Mouse (Mus musculus) B cell, adult 67 days (primary cell): ENCODE measurements around the gene Gramd1a. TPM values are rescaled to one million over a fixed set of nuclear protein-coding genes. Genes with fewer than 3 reads are reported as not detected.

Experiments
- total RNA-seq, 2 experiments: library from RNA; stranded (reverse); gene quantifications; 4 replicates each; pipeline ENCODE4 v1.2.4; 2023

Gene Gramd1a
- 100 to 1,000 TPM; 247 to 277 TPM for total RNA-seq

GRCm38 (mm10) chr7:31155296-31156033 lies at the start of gene Gramd1a:
Gene Gramd1a, minus strand, starts transcription at chr7:31155896.

GRCm38 (mm10) chr7:31126851-31127724 lies 28.6 kb downstream of the Gramd1a start, which contains the start of gene Scn1b:
Gene Scn1b, minus strand, starts transcription at chr7:31127003.

GRCm38 (mm10) chr7:31115182-31115581 lies 40.5 kb downstream of the Gramd1a start, which contains the start of gene Hpn:
Gene Hpn, minus strand, starts transcription at chr7:31115290.

Other genes with a start within 250 kb of the Gramd1a start
- not detected for gene Mag, start 241.0 kb downstream of the Gramd1a start, total RNA-seq
- gene Hamp2, start 231.2 kb downstream of the Gramd1a start, total RNA-seq = not detected
- not detected for gene Hamp, start 211.9 kb downstream of the Gramd1a start, total RNA-seq
- gene Usf2, start 199.1 kb downstream of the Gramd1a start, total RNA-seq = 100 to 1,000 TPM; 145 to 165 TPM
- 1 to 10 TPM; 1.1 to 1.2 TPM for gene Lsr, start 182.4 kb downstream of the Gramd1a start, total RNA-seq
- gene Fam187b, start 182.1 kb downstream of the Gramd1a start, total RNA-seq = not detected
- gene Fxyd5, start 113.4 kb downstream of the Gramd1a start, total RNA-seq = 100 to 1,000 TPM; 134 to 151 TPM
- not detected for gene Fxyd7, start 104.4 kb downstream of the Gramd1a start, total RNA-seq
- not detected for gene Fxyd1, start 98.7 kb downstream of the Gramd1a start, total RNA-seq
- gene Lgi4, start 96.6 kb downstream of the Gramd1a start, total RNA-seq = not detected
- not detected for gene Fxyd3, start 79.2 kb downstream of the Gramd1a start, total RNA-seq
- gene Hpn, start 40.6 kb downstream of the Gramd1a start, total RNA-seq = not detected
- under 1 TPM; 0.35 to 0.92 TPM for gene Scn1b, start 28.9 kb downstream of the Gramd1a start, total RNA-seq
- not detected for gene Scgb2b2, start 134.6 kb upstream of the Gramd1a start, total RNA-seq
- not detected for gene Scgb1b2, start 135.9 kb upstream of the Gramd1a start, total RNA-seq
- gene Scgb2b3, start 206.2 kb upstream of the Gramd1a start, total RNA-seq = not detected
- gene Scgb1b3, start 219.7 kb upstream of the Gramd1a start, total RNA-seq = not detected